Comparison of ENCODE assay signal across 21 mouse cellular contexts in genomic region chr6:113036463-113037175, GRCm38 (mm10). TPM values are rescaled to one million over a fixed set of nuclear protein-coding genes. Genes with fewer than 3 reads are reported as not detected.
DNase-seq lines count a peak whose midpoint lies in the region; ATAC-seq and TF ChIP-seq lines count a peak whose summit lies in the region.
"Had no signal": no experiment of that assay in that cellular context is flagged by ENCODE, and none has a peak within 500 bp of the region (broad histone marks: within the 10 kb centered on the region; RNA-seq: fewer than 3 reads in every experiment).

No protein-coding gene starts in this region.

- no peaks in the 10 kb centered on the region for H3K79me2 ChIP-seq in liver, adult 2 months (ENCODE audit: control insufficient read depth, insufficient read depth, low read length)

- peak; percentile 32; the same call in 1 of the 2 replicates for TF ChIP-seq CTCF in liver, adult 2 months (IDR thresholded peaks at IDR 0.05; ENCODE audit: low read depth, low read length)
- TF ChIP-seq CTCF in ES-Bruce4 (IDR thresholded peaks at IDR 0.05; ENCODE audit: low read depth, low read length): peak; percentile 46

- no peak overlapping the region for H3K4me2 ChIP-seq in heart, embryonic 11.5 days
- no peak overlapping the region for H3K4me2 ChIP-seq in liver, embryonic 11.5 days
- H3K4me2 ChIP-seq: heart, embryonic 15.5 days; hindbrain, embryonic 12.5 days; stomach, embryonic 15.5 days had no signal

- H3K9ac ChIP-seq in heart, embryonic 11.5 days (ENCODE audit: low read depth, low read length): no peak overlapping the region
- H3K9ac ChIP-seq in liver, adult 2 months (ENCODE audit: low read depth, low read length): no peak overlapping the region
- no peak overlapping the region for H3K9ac ChIP-seq in liver, embryonic 11.5 days (ENCODE audit: low read depth, low read length)
- H3K9ac ChIP-seq in ES-Bruce4 (ENCODE audit: low read depth, poor library complexity, severe bottlenecking): no peak overlapping the region
- H3K9ac ChIP-seq: heart, embryonic 15.5 days; hindbrain, embryonic 12.5 days; stomach, embryonic 15.5 days had no signal

- DNase-seq in heart, embryonic 10.5 days (ENCODE audit: low spot score): peak; percentile 62
- DNase-seq in liver, adult 2 months (ENCODE audit: extremely low read depth, low read depth, low spot score): peak; percentile 47
- no peak for DNase-seq in liver, embryonic 11.5 days (ENCODE audit: low spot score)
- no peak for DNase-seq in layer of hippocampus, adult 18-20 months (ENCODE audit: low spot score in 2 of 2)
- no peak for DNase-seq in heart, postnatal 25 days (ENCODE audit: low spot score)
- DNase-seq: adrenal gland, postnatal 10 days; cerebellum, postnatal 10 days; gastrocnemius, adult 2 months; heart, adult 18-20 months; layer of hippocampus, adult 9-11 months; right cerebral cortex, postnatal 25 days; thymus, adult 2 months had no signal

- no peaks in the 10 kb centered on the region for H3K36me3 ChIP-seq in heart, embryonic 10.5 days
- no peaks in the 10 kb centered on the region for H3K36me3 ChIP-seq in heart, embryonic 11.5 days (ENCODE audit: control insufficient read depth, insufficient read depth, low read length)
- no peaks in the 10 kb centered on the region for H3K36me3 ChIP-seq in liver, adult 2 months (ENCODE audit: control insufficient read depth, insufficient read depth, low read length)
- H3K36me3 ChIP-seq in liver, embryonic 11.5 days (ENCODE audit: control insufficient read depth, insufficient read depth, low read length): no peaks in the 10 kb centered on the region
- no peaks in the 10 kb centered on the region for H3K36me3 ChIP-seq in ES-Bruce4 (ENCODE audit: control insufficient read depth, insufficient read depth, low read length, poor library complexity, severe bottlenecking)
- H3K36me3 ChIP-seq: forebrain, embryonic 10.5 days; heart, embryonic 15.5 days; hindbrain, embryonic 12.5 days; stomach, embryonic 15.5 days had no signal

- H3K4me3 ChIP-seq in heart, embryonic 10.5 days: no peak overlapping the region
- H3K4me3 ChIP-seq in heart, embryonic 11.5 days (ENCODE audit: low read depth, low read length): no peak overlapping the region
- no peak overlapping the region for H3K4me3 ChIP-seq in liver, adult 2 months (ENCODE audit: insufficient read depth, low read depth, low read length)
- no peak overlapping the region for H3K4me3 ChIP-seq in liver, embryonic 11.5 days (ENCODE audit: low read depth, low read length)
- no peak overlapping the region for H3K4me3 ChIP-seq in ES-Bruce4 (ENCODE audit: low read depth, low read length)
- no peak overlapping the region for H3K4me3 ChIP-seq in brown adipose tissue, adult 24 weeks (ENCODE audit: insufficient read depth, low read depth, low read length)
- H3K4me3 ChIP-seq: forebrain, embryonic 10.5 days; gastrocnemius, adult 2 months; heart, embryonic 15.5 days; hindbrain, embryonic 12.5 days; megakaryocyte, embryonic 14.5 days; stomach, embryonic 15.5 days had no signal

- H3K9me3 ChIP-seq in heart, embryonic 10.5 days: no peaks in the 10 kb centered on the region
- H3K9me3 ChIP-seq in heart, embryonic 11.5 days (replicated peaks; ENCODE audit: control insufficient read depth, low read length): no peaks in the 10 kb centered on the region
- no peaks in the 10 kb centered on the region for H3K9me3 ChIP-seq in liver, embryonic 11.5 days (ENCODE audit: control insufficient read depth, low read length)
- H3K9me3 ChIP-seq in ES-Bruce4 (replicated peaks; ENCODE audit: control insufficient read depth, insufficient read depth, low read length, poor library complexity, severe bottlenecking): no peaks in the 10 kb centered on the region
- H3K9me3 ChIP-seq: forebrain, embryonic 10.5 days; heart, embryonic 15.5 days; hindbrain, embryonic 12.5 days; megakaryocyte, embryonic 14.5 days; stomach, embryonic 15.5 days had no signal

- no peak for TF ChIP-seq EP300 in ES-Bruce4 (IDR thresholded peaks at IDR 0.05; ENCODE audit: insufficient read depth, low read depth, low read length)

- intact Hi-C loops in heart, postnatal 25 days (cut with DNase I): loop anchor here (5.0 kb wide), 2 partner anchors 41 to 266 kb away; partner anchors contain the start of gene Setd5

- H3K27me3 ChIP-seq in heart, embryonic 10.5 days (ENCODE audit: insufficient read depth, poor library complexity, severe bottlenecking): no peaks in the 10 kb centered on the region
- H3K27me3 ChIP-seq in heart, embryonic 11.5 days (ENCODE audit: control insufficient read depth, insufficient read depth, low read length): peaks cover 3% of the 10 kb centered on the region; the same call in 1 of the 2 replicates
- no peaks in the 10 kb centered on the region for H3K27me3 ChIP-seq in liver, adult 2 months (ENCODE audit: control insufficient read depth, insufficient read depth, low read length)
- H3K27me3 ChIP-seq in liver, embryonic 11.5 days (replicated peaks; ENCODE audit: control insufficient read depth, insufficient read depth, low read length): no peaks in the 10 kb centered on the region
- no peaks in the 10 kb centered on the region for H3K27me3 ChIP-seq in ES-Bruce4 (ENCODE audit: control insufficient read depth, insufficient read depth, low read length, poor library complexity, severe bottlenecking)
- H3K27me3 ChIP-seq: heart, embryonic 15.5 days; hindbrain, embryonic 12.5 days; megakaryocyte, embryonic 14.5 days; stomach, embryonic 15.5 days had no signal

- no peak for TF ChIP-seq POLR2A in liver, adult 2 months (IDR thresholded peaks at IDR 0.05; ENCODE audit: extremely low read depth, insufficient read depth, low read length)
- TF ChIP-seq POLR2A in ES-Bruce4 (IDR thresholded peaks at IDR 0.05; ENCODE audit: insufficient read depth, low read length): no peak

- peaks cover 6% of the 10 kb centered on the region; the same call in 1 of the 2 replicates for H3K4me1 ChIP-seq in heart, embryonic 10.5 days
- H3K4me1 ChIP-seq in heart, embryonic 11.5 days (ENCODE audit: control insufficient read depth, insufficient read depth, low read length): 0 out of 2 replicates have a peak, but pooled peaks cover 3% of the 10 kb centered on the region
- peaks cover 5% of the 10 kb centered on the region for H3K4me1 ChIP-seq in liver, adult 2 months (ENCODE audit: control insufficient read depth, insufficient read depth, low read length)
- H3K4me1 ChIP-seq in liver, embryonic 11.5 days (replicated peaks; ENCODE audit: control insufficient read depth, insufficient read depth, low read length): peaks cover 9% of the 10 kb centered on the region
- no peaks in the 10 kb centered on the region for H3K4me1 ChIP-seq in ES-Bruce4 (ENCODE audit: control insufficient read depth, insufficient read depth, low read length)
- no peaks in the 10 kb centered on the region for H3K4me1 ChIP-seq in brown adipose tissue, adult 24 weeks (ENCODE audit: control insufficient read depth, insufficient read depth, insufficient read length, low read length)
- H3K4me1 ChIP-seq: stomach, embryonic 15.5 days had no signal

- 58% methylated on average over 4 of the region's 4 CpGs for WGBS in heart, embryonic 10.5 days
- 64% methylated on average over 4 of the region's 4 CpGs for WGBS in heart, embryonic 11.5 days (ENCODE audit: insufficient replicate concordance)
- 54% methylated on average over 4 of the region's 4 CpGs for WGBS in liver, adult 2 months
- WGBS in liver, embryonic 11.5 days: 61% methylated on average over 4 of the region's 4 CpGs

- ATAC-seq in heart, embryonic 11.5 days (replicated peaks; ENCODE audit: insufficient number of reproducible peaks, low FRiP score, low TSS enrichment): no peak
- ATAC-seq in liver, embryonic 11.5 days (replicated peaks; ENCODE audit: low FRiP score): no peak
- ATAC-seq: inflammation-experienced regulatory T-cells, adult 6 months had no signal

- no peak overlapping the region for H3K27ac ChIP-seq in heart, embryonic 10.5 days
- no peak overlapping the region for H3K27ac ChIP-seq in heart, embryonic 11.5 days (ENCODE audit: low read depth, low read length)
- no peak overlapping the region for H3K27ac ChIP-seq in liver, adult 2 months (replicated peaks; ENCODE audit: insufficient read depth, low read depth, low read length)
- no peak overlapping the region for H3K27ac ChIP-seq in liver, embryonic 11.5 days (ENCODE audit: low read depth, low read length)
- no peak overlapping the region for H3K27ac ChIP-seq in ES-Bruce4 (ENCODE audit: insufficient read depth, low read length)
- H3K27ac ChIP-seq in brown adipose tissue, adult 24 weeks (replicated peaks; ENCODE audit: low read depth, low read length): peak overlapping the region; percentile 6; the same call in 1 of the 2 replicates
- H3K27ac ChIP-seq: forebrain, embryonic 10.5 days; heart, embryonic 15.5 days; hindbrain, embryonic 12.5 days; stomach, embryonic 15.5 days had no signal

RNA-seq across cellular contexts. Expression of gene Thumpd3, which starts 9.4 kb away (rescaled TPM):
- polyA plus RNA-seq in heart, embryonic 10.5 days (2016; fragmentation: Nextera tagmentation; extraction: Ambion mirVana): 51.7 and 54.8 TPM in 2 replicates
- polyA plus RNA-seq in heart, embryonic 11.5 days (2014; fragmentation: Nextera tagmentation; extraction: Ambion mirVana): 41.0 and 41.6 TPM in 2 replicates
- 20.1 and 21.8 TPM in 2 replicates for total RNA-seq in liver, adult 2 months (2014; rRNA removed)
- polyA plus RNA-seq in liver, adult 2 months (2012; rRNA removed): 5.3 and 6.3 TPM in 2 replicates
- 70.5 and 72.5 TPM in 2 replicates for polyA plus RNA-seq in liver, embryonic 11.5 days (2014; fragmentation: Nextera tagmentation; extraction: Ambion mirVana)
- polyA plus RNA-seq in ES-Bruce4 (2011; ENCODE audit: insufficient read depth, insufficient read length, low read depth, missing spikeins): 77.5 and 79.8 TPM in 2 replicates
- polyA plus RNA-seq in brown adipose tissue, adult 24 weeks (2012; ENCODE audit: insufficient read depth, insufficient read length, missing spikeins): 25.4 and 34.9 TPM in 2 replicates
- total RNA-seq in layer of hippocampus, adult 18-20 months (2021): 10 to 100 TPM; 30.0 to 30.3 TPM
- total RNA-seq in heart, postnatal 25 days (2021): 10 to 100 TPM; 16.5 to 16.8 TPM

RNA-seq across cellular contexts. Expression of gene Setd5, which starts 40.5 kb away (rescaled TPM):
- 69.8 and 82.2 TPM in 2 replicates for polyA plus RNA-seq in heart, embryonic 10.5 days (2016; fragmentation: Nextera tagmentation; extraction: Ambion mirVana)
- polyA plus RNA-seq in heart, embryonic 11.5 days (2014; fragmentation: Nextera tagmentation; extraction: Ambion mirVana): 72.3 and 86.9 TPM in 2 replicates
- total RNA-seq in liver, adult 2 months (2014; rRNA removed): 28.1 and 35.4 TPM in 2 replicates
- polyA plus RNA-seq in liver, adult 2 months (2012; rRNA removed): 8.8 and 11.8 TPM in 2 replicates
- 56.8 and 58.6 TPM in 2 replicates for polyA plus RNA-seq in liver, embryonic 11.5 days (2014; fragmentation: Nextera tagmentation; extraction: Ambion mirVana)
- polyA plus RNA-seq in ES-Bruce4 (2011; ENCODE audit: insufficient read depth, insufficient read length, low read depth, missing spikeins): 228 and 233 TPM in 2 replicates
- polyA plus RNA-seq in brown adipose tissue, adult 24 weeks (2012; ENCODE audit: insufficient read depth, insufficient read length, missing spikeins): 17.0 and 19.0 TPM in 2 replicates
- total RNA-seq in layer of hippocampus, adult 18-20 months (2021): 10 to 100 TPM; 92.8 to 95.7 TPM
- total RNA-seq in heart, postnatal 25 days (2021): 10 to 100 TPM; 34.4 to 41.1 TPM

Comparison
In these comparisons a context has a peak if more than half of its experiments do, and no peak if none do; other contexts are left out.
1. DNase-seq: peak in heart, embryonic 10.5 days (single experiment) and liver, adult 2 months (single experiment); none in liver, embryonic 11.5 days (single experiment), layer of hippocampus, adult 18-20 months (0 of 2) and heart, postnatal 25 days (single experiment).